In the genomic region with DNA sequence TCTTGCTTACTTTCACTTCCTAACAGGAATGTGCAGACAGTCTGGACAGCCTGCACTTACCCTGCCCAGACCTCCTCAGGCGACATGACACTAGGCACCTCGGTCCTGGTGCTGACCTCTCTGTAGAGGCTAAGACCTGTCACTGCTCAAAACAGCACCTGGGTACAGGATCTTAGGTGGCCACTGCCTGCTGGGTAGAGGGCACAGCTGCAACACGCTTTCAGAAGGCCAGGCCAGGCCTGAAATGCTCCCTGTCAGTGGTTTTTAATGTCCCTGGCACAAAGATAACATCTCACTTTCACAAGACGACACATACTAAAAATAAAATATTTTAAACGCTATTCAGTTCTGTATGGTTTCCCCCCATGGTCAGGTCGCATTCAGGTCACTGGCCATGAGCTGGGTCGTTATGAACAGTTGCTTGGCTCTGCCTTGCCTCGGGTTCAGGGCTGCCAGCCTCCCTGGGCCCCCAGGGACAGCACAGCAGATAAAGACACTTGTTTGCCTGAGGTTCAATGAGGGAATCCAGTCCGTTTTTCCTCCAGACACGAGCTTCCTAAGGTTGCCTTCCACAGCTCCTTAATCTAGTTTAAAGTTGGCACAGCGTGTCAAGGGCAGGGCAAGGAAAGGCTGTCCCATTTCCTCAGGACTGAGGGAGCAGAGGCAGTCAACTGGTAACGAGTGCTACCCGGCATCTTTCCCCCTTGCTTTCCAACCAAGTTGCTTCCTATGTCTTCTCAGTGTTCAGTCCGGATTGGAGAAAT, we compare ENCODE assay signal across 18 mouse cellular contexts. TPM values are rescaled to one million over a fixed set of nuclear protein-coding genes. Genes with fewer than 3 reads are reported as not detected.
A peak's percentile ranks its signal among the peaks of the same experiment; 100 is the strongest.
DNase-seq lines count a peak whose midpoint lies in the region; ATAC-seq lines count a peak whose summit lies in the region.
"Had no signal": no experiment of that assay in that cellular context is flagged by ENCODE, and none has a peak within 500 bp of the region (broad histone marks: within the 10 kb centered on the region; RNA-seq: fewer than 3 reads in every experiment).

No protein-coding gene starts in this region.

- H3K27me3 ChIP-seq in kidney, embryonic 16.5 days (ENCODE audit: insufficient read depth, low read length) = no peaks in the 10 kb centered on the region
- H3K27me3 ChIP-seq: embryonic facial prominence, embryonic 13.5 days; forebrain, embryonic 13.5 days; midbrain, embryonic 15.5 days; Patski had no signal

- H3K9ac ChIP-seq in kidney, embryonic 16.5 days (replicated peaks; ENCODE audit: low read length) = 0 out of 2 replicates have a peak overlapping the region, but pooled peaks have one; percentile 0
- H3K9ac ChIP-seq: embryonic facial prominence, embryonic 13.5 days; forebrain, embryonic 13.5 days; midbrain, embryonic 15.5 days had no signal

- no peak for ATAC-seq in kidney, embryonic 16.5 days (ENCODE audit: low FRiP score, low TSS enrichment)
- ATAC-seq: CD4-positive, CD25-positive, alpha-beta regulatory T cell, adult 4 months; forebrain, embryonic 13.5 days; inflammation-experienced regulatory T-cells, adult 6 months; midbrain, embryonic 15.5 days; Patski had no signal

- peak overlapping the region; percentile 5 for H3K27ac ChIP-seq in kidney, embryonic 16.5 days (ENCODE audit: low read length)
- H3K27ac ChIP-seq: embryonic facial prominence, embryonic 13.5 days; forebrain, embryonic 13.5 days; midbrain, embryonic 15.5 days had no signal

- H3K36me3 ChIP-seq in kidney, embryonic 16.5 days (ENCODE audit: insufficient read depth, low read length) = peaks cover 6% of the 10 kb centered on the region; the same call in 1 of the 2 replicates
- H3K36me3 ChIP-seq: midbrain, embryonic 15.5 days had no signal

- WGBS in kidney, embryonic 16.5 days = 17% methylated on average over 14 of the region's 14 CpGs

- DNase-seq in heart, adult 11 months = peak; percentile 88
- no peak for DNase-seq in heart, adult 8-10 months (ENCODE audit: low spot score)
- no peak for DNase-seq in kidney, adult 18-20 months
- peak; percentile 21 for DNase-seq in adipocyte (ENCODE audit: low spot score)
- DNase-seq in kidney, postnatal 36 days = peak; percentile 14 to 22
- no peak for DNase-seq in cerebellum, adult 9-11 months
- DNase-seq: cerebellum, postnatal 36 days; liver; lung, postnatal 4 days; thymus, postnatal 14 days had no signal

- H3K4me1 ChIP-seq in kidney, embryonic 16.5 days (ENCODE audit: insufficient read depth, low read length) = peaks cover 33% of the 10 kb centered on the region
- H3K4me1 ChIP-seq: forebrain, embryonic 13.5 days; midbrain, embryonic 15.5 days had no signal

- no peak overlapping the region for H3K4me2 ChIP-seq in kidney, embryonic 16.5 days (replicated peaks; ENCODE audit: low read depth, low read length)
- H3K4me2 ChIP-seq: embryonic facial prominence, embryonic 13.5 days; forebrain, embryonic 13.5 days; midbrain, embryonic 15.5 days had no signal

- no peaks in the 10 kb centered on the region for H3K9me3 ChIP-seq in kidney, embryonic 16.5 days (ENCODE audit: low read length)
- H3K9me3 ChIP-seq: embryonic facial prominence, embryonic 13.5 days; forebrain, embryonic 13.5 days; midbrain, embryonic 15.5 days had no signal

- H3K4me3 ChIP-seq in kidney, embryonic 16.5 days (ENCODE audit: low read length) = no peak overlapping the region
- H3K4me3 ChIP-seq: embryonic facial prominence, embryonic 13.5 days; forebrain, embryonic 13.5 days; midbrain, embryonic 15.5 days had no signal

RNA-seq across cellular contexts. Expression of gene Gjc1, which starts 27.6 kb away (rescaled TPM):
- total RNA-seq in heart, adult 8-10 months (2022) = 10 to 100 TPM; 13.9 to 25.4 (median 20.5) TPM
- 54.5 and 55.4 TPM in 2 replicates for polyA plus RNA-seq in kidney, embryonic 16.5 days (2015; fragmentation: Nextera tagmentation; extraction: Ambion mirVana)
- total RNA-seq: neutrophil, adult 5-6 weeks had no signal
- polyA plus RNA-seq: inflammation-experienced regulatory T-cells, adult 6 months had no signal

RNA-seq across cellular contexts. Expression of gene Adam11, which starts 30.6 kb away (rescaled TPM):
- total RNA-seq in heart, adult 8-10 months (2022) = 1 to 10 TPM; 4.4 to 6.8 (median 6.0) TPM
- polyA plus RNA-seq in kidney, embryonic 16.5 days (2015; fragmentation: Nextera tagmentation; extraction: Ambion mirVana) = 8.7 and 8.8 TPM in 2 replicates
- total RNA-seq: neutrophil, adult 5-6 weeks had no signal
- polyA plus RNA-seq: CD4-positive, CD25-positive, alpha-beta regulatory T cell, adult 4 months had no signal

RNA-seq across cellular contexts. Expression of gene Higd1b, which starts 43.8 kb away (rescaled TPM):
- 10 to 100 TPM in 2 of 4 experiments, 1 to 10 TPM in 2; 6.3 to 15.9 (median 10.3) TPM for total RNA-seq in heart, adult 8-10 months (2022)
- 0.42 and 2.5 TPM in 2 replicates for polyA plus RNA-seq in kidney, embryonic 16.5 days (2015; fragmentation: Nextera tagmentation; extraction: Ambion mirVana)
- total RNA-seq: neutrophil, adult 5-6 weeks had no signal
- polyA plus RNA-seq: CD4-positive, CD25-positive, alpha-beta regulatory T cell, adult 4 months; embryonic facial prominence, embryonic 13.5 days; inflammation-experienced regulatory T-cells, adult 6 months; Patski had no signal

Comparison
In these comparisons a context has a peak if more than half of its experiments do, and no peak if none do; other contexts are left out.
1. DNase-seq: peak in heart, adult 11 months (single experiment), adipocyte (single experiment) and kidney, postnatal 36 days (2 of 2); none in heart, adult 8-10 months (single experiment), kidney, adult 18-20 months (single experiment) and cerebellum, adult 9-11 months (single experiment).